Mouse (Mus musculus) stomach, embryonic 15.5 days (tissue): ENCODE measurements around the gene Ubfd1. TPM values are rescaled to one million over a fixed set of nuclear protein-coding genes. Genes with fewer than 3 reads are reported as not detected.

ENCODE experiments used
- ATAC-seq: fragments of 200-750 bp; cut with Nextera tagmentation; 2 replicates; pipeline ENCODE4 v1.8.0; 2017; ENCODE audit warnings: low read depth, moderate number of reproducible peaks, moderate TSS enrichment; ENCODE audit not compliant: insufficient read depth, low FRiP score
- H3K27ac ChIP-seq: fragments of 300-500 bp; sonication (generic); 2 replicates; pipeline ENCODE4 v1.5.1; 2015; ENCODE audit warnings: mild to moderate bottlenecking, inconsistent platforms
- H3K27me3 ChIP-seq: fragments of 300-500 bp; sonication (generic); replicated peaks from 2 replicates; pipeline ENCODE4 v1.6.1; 2015; ENCODE audit warnings: inconsistent platforms
- H3K36me3 ChIP-seq: fragments of 300-500 bp; sonication (generic); 2 replicates; pipeline ENCODE4 v1.6.1; 2015; ENCODE audit warnings: inconsistent platforms
- H3K4me1 ChIP-seq: fragments of 300-500 bp; sonication (generic); 2 replicates; pipeline ENCODE4 v1.6.1; 2015; ENCODE audit warnings: inconsistent platforms
- H3K4me2 ChIP-seq: fragments of 300-500 bp; sonication (generic); 2 replicates; pipeline ENCODE4 v1.6.1; 2015; ENCODE audit warnings: mild to moderate bottlenecking, inconsistent platforms
- H3K4me3 ChIP-seq: fragments of 300-500 bp; sonication (generic); replicated peaks from 2 replicates; pipeline ENCODE4 v1.5.1; 2015; ENCODE audit warnings: inconsistent platforms
- H3K9ac ChIP-seq: fragments of 300-500 bp; sonication (generic); 2 replicates; pipeline ENCODE4 v1.6.1; 2015; ENCODE audit warnings: inconsistent platforms
- H3K9me3 ChIP-seq: fragments of 300-500 bp; sonication (generic); 2 replicates; pipeline ENCODE4 v1.6.1; 2016; ENCODE audit warnings: inconsistent platforms
- WGBS: fragments of 180-500 bp; shearing (Covaris S2); methylation state at CpG from one replicate; pipeline ENCODE4 v1.1.7; 2015; 5-methylcytosine and 5-hydroxymethylcytosine counted together
- polyA plus RNA-seq: library from polyadenylated mRNA; unstranded; fragments of >200 nt; fragmentation: Nextera tagmentation; extraction: Ambion mirVana; gene quantifications from 2 replicates; pipeline ENCODE4 v1.2.1, GENCODE M21; 2015

Gene Ubfd1
- polyA plus RNA-seq: 60.2 and 63.2 TPM in 2 replicates

- ATAC-seq: peak; percentile 98
- peak within 1 kb of the TSS; percentile 61 for H3K4me2 ChIP-seq
- H3K9ac ChIP-seq: peak within 1 kb of the TSS; percentile 74
- no peaks in the 10 kb centered on the region for H3K27me3 ChIP-seq
- under 1% methylated on average over 57 of the region's 60 CpGs for WGBS
- H3K9me3 ChIP-seq: no peaks in the 10 kb centered on the region
- peaks cover 16% of the 10 kb centered on the region for H3K4me1 ChIP-seq
- peaks cover 16% of the 10 kb centered on the region for H3K36me3 ChIP-seq
- H3K27ac ChIP-seq: peak within 1 kb of the TSS; percentile 97
- H3K4me3 ChIP-seq: peak within 1 kb of the TSS; percentile 72
These were observed at the start of gene Ubfd1, which contains the start of gene Ears2 for GRCm38 (mm10) chr7:122066945-122067516. TSS of gene Ubfd1 (plus strand) at chr7:122067175. TSS of gene Ears2 (minus strand) at chr7:122067263.

DNA sequence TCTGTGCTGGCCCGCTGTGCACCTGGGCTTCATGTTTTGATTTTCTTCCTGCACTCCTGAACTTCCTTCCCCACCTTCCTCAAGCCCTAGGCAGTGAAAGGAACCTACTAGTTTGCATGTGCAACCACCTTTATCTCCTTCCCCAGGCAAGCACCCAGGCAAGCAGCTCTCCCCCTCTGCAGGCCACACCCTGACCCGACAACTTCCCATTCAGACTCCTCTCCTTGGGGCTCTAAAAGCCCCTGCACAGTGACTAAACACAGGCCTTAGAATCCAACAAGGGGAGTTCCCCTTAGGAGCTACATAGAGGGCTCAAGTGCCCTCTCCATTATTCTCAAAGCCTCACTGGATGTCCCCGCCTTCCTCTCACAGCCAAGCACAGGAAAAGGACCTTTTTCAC is 48.7 kb upstream of the Ubfd1 start:
- ATAC-seq: peak; percentile 30; the same call in 1 of the 2 replicates

DNA sequence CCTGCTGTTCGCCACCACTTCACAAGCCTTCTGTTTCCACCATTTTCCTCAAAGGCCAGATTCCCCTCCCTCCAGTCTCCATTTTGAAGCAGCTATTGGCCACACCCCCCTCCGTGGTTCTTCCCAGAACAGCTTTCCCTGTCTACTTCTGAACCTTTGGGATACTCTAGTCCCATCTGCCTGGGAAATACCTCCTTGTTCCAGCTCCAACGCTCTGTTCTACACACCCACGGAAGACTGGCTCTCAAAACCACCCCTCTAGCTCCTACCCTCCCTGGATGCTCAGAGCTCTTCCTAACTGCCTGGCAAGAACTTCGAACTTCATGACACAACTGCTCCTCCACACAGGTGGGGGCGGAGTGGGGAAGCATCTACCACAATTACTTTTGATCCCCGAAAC is 48.0 kb upstream of the Ubfd1 start:
- Histone ChIP-seq H3K4me1 (peaks cover 44% of the 10 kb centered on the region), H3K27me3 (no peaks in the 10 kb centered on the region), H3K36me3 (no peaks in the 10 kb centered on the region), H3K4me2 (peak overlapping the region; percentile 67), H3K9me3 (no peaks in the 10 kb centered on the region), H3K9ac (no peak overlapping the region), H3K4me3 (no peak overlapping the region), H3K27ac (peak overlapping the region; percentile 26; the same call in 1 of the 2 replicates)
- WGBS: 85% methylated on average over 7 of the region's 7 CpGs
- no peak for ATAC-seq

More for the DNA sequence above, 48.7 kb upstream of the Ubfd1 start:
- WGBS: 61% methylated on average over 3 of the region's 3 CpGs
- Histone ChIP-seq H3K9ac (no peak overlapping the region), H3K9me3 (no peaks in the 10 kb centered on the region), H3K27me3 (no peaks in the 10 kb centered on the region), H3K4me1 (peaks cover 44% of the 10 kb centered on the region), H3K4me2 (peak overlapping the region; percentile 25; the same call in 1 of the 2 replicates), H3K27ac (peak overlapping the region; percentile 26), H3K36me3 (no peaks in the 10 kb centered on the region), H3K4me3 (0 out of 2 replicates have a peak overlapping the region, but pooled peaks have one; percentile 2)

DNA sequence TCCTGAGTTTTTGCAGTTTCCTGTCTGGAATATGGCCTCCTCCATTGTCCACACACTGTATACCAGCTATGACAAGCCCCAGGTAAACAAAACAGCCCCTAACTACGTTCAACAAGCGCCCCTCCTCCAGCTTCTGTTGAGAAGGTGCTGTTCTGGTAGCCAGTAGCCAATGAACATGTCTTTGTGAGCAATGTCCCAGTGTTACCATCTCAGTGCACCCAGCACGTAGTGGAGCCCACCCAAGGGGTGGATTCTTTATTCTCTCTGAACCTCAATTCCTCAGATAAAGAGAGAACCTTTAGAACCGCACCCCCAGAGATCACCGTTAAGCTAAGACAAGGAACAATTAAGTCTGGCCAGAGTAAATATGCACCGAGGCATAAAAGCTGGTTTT is 46.7 kb upstream of the Ubfd1 start:
- Histone ChIP-seq H3K4me3 (peak overlapping the region; percentile 80), H3K9ac (peak overlapping the region; percentile 69), H3K27ac (peak overlapping the region; percentile 85), H3K9me3 (no peaks in the 10 kb centered on the region), H3K4me1 (peaks cover 36% of the 10 kb centered on the region), H3K27me3 (no peaks in the 10 kb centered on the region), H3K4me2 (peak overlapping the region; percentile 67), H3K36me3 (no peaks in the 10 kb centered on the region)
- peak; percentile 10; the same call in 1 of the 2 replicates for ATAC-seq
- WGBS: 2% methylated on average over 6 of the region's 6 CpGs

- ATAC-seq: peak; percentile 75
- WGBS: under 1% methylated on average over 50 of the region's 50 CpGs
These were observed 46.2 kb upstream of the Ubfd1 start, which contains the start of gene Gga2 for GRCm38 (mm10) chr7:122020667-122021354. TSS of gene Gga2 (minus strand) at chr7:122021222.

GRCm38 (mm10) chr7:122022131-122022530 is 44.8 kb upstream of the Ubfd1 start:
- 95% methylated on average over 2 of the region's 2 CpGs for WGBS
- H3K4me3 ChIP-seq: no peak overlapping the region
- H3K9ac ChIP-seq: no peak overlapping the region
- no peak overlapping the region for H3K4me2 ChIP-seq
- no peaks in the 10 kb centered on the region for H3K36me3 ChIP-seq
- H3K27me3 ChIP-seq: no peaks in the 10 kb centered on the region
- no peaks in the 10 kb centered on the region for H3K9me3 ChIP-seq
- no peak for ATAC-seq
- H3K4me1 ChIP-seq: peaks cover 23% of the 10 kb centered on the region
- H3K27ac ChIP-seq: no peak overlapping the region

More at GRCm38 (mm10) chr7:122020667-122021354, 46.2 kb upstream of the Ubfd1 start, which contains the start of gene Gga2:
- Histone ChIP-seq H3K4me1 (peaks cover 31% of the 10 kb centered on the region), H3K9me3 (no peaks in the 10 kb centered on the region), H3K9ac (peak within 1 kb of the TSS; percentile 69), H3K27me3 (no peaks in the 10 kb centered on the region), H3K36me3 (no peaks in the 10 kb centered on the region), H3K27ac (peak within 1 kb of the TSS; percentile 85), H3K4me3 (peak within 1 kb of the TSS; percentile 80), H3K4me2 (peak within 1 kb of the TSS; percentile 67)

GRCm38 (mm10) chr7:122033371-122033770 is 33.6 kb upstream of the Ubfd1 start:
- no peaks in the 10 kb centered on the region for H3K9me3 ChIP-seq
- H3K4me2 ChIP-seq: no peak overlapping the region
- H3K27ac ChIP-seq: no peak overlapping the region
- no peaks in the 10 kb centered on the region for H3K4me1 ChIP-seq
- 53% methylated on average over 3 of the region's 3 CpGs for WGBS
- H3K27me3 ChIP-seq: no peaks in the 10 kb centered on the region
- no peak overlapping the region for H3K9ac ChIP-seq
- no peak for ATAC-seq
- 0 out of 2 replicates have a peak, but pooled peaks cover 5% of the 10 kb centered on the region for H3K36me3 ChIP-seq
- no peak overlapping the region for H3K4me3 ChIP-seq

DNA sequence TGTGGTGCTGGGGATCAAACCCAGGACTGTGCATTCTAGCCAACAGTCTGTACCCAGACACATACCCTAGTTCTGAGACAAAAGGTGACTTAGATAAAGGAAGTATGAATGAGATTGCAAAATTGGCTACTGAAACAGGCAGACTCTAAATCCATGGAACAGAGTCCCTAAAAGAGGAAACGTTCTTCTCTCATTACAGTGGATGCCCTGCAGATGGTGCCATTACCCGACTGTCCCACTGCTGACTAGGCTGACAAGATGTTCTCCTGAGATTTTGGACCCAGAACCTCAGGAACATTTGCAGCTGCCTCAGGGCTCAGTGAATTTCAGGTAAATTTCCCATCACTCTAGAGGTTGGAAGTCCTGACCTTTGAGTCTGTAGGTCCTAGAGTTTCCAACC is 32.6 kb upstream of the Ubfd1 start:
- no peak overlapping the region for H3K4me2 ChIP-seq
- H3K4me1 ChIP-seq: no peaks in the 10 kb centered on the region
- 33% methylated on average over 2 of the region's 2 CpGs for WGBS
- H3K9ac ChIP-seq: no peak overlapping the region
- no peaks in the 10 kb centered on the region for H3K9me3 ChIP-seq
- ATAC-seq: no peak
- H3K27me3 ChIP-seq: no peaks in the 10 kb centered on the region
- H3K27ac ChIP-seq: no peak overlapping the region
- no peak overlapping the region for H3K4me3 ChIP-seq
- 0 out of 2 replicates have a peak, but pooled peaks cover 10% of the 10 kb centered on the region for H3K36me3 ChIP-seq

GRCm38 (mm10) chr7:122044106-122044505 is 22.9 kb upstream of the Ubfd1 start:
- H3K27ac ChIP-seq: no peak overlapping the region
- no peak for ATAC-seq
- H3K9me3 ChIP-seq: no peaks in the 10 kb centered on the region
- no peaks in the 10 kb centered on the region for H3K27me3 ChIP-seq
- 85% methylated on average over 8 of the region's 8 CpGs for WGBS
- H3K4me1 ChIP-seq: no peaks in the 10 kb centered on the region
- no peak overlapping the region for H3K4me2 ChIP-seq
- peaks cover 8% of the 10 kb centered on the region; the same call in 1 of the 2 replicates for H3K36me3 ChIP-seq
- no peak overlapping the region for H3K4me3 ChIP-seq
- no peak overlapping the region for H3K9ac ChIP-seq

DNA sequence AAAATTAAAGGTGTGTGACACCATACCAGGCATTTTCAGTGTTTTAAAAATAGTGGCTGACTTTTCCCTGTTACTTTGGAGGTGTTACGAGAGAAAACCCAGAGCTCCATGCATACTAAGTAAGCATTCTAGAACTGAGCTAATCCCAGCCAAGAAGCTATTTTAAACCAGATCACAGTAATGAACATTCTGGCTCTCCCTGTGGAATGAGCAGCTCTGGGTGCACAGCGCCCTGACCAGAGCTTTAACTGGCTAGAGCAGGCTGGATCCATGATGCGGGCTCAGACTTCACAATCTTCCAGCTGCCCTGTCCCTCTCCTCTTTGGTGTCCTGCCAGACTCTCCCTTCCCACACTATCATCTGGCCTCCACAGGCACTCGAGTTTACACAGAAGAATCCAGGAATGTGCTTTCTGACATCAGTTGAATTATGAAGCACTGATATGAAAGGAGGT is 21.8 kb upstream of the Ubfd1 start:
- H3K27ac ChIP-seq: peak overlapping the region; percentile 45; the same call in 1 of the 2 replicates
- peaks cover 8% of the 10 kb centered on the region; the same call in 1 of the 2 replicates for H3K36me3 ChIP-seq
- no peaks in the 10 kb centered on the region for H3K27me3 ChIP-seq
- H3K9ac ChIP-seq: no peak overlapping the region
- H3K4me3 ChIP-seq: no peak overlapping the region
- no peaks in the 10 kb centered on the region for H3K9me3 ChIP-seq
- 72% methylated on average over 4 of the region's 4 CpGs for WGBS
- H3K4me1 ChIP-seq: no peaks in the 10 kb centered on the region
- H3K4me2 ChIP-seq: no peak overlapping the region
- ATAC-seq: peak; percentile 37; the same call in 1 of the 2 replicates

- WGBS: 80% methylated on average over 1 of the region's 1 CpGs
- H3K9ac ChIP-seq: no peak overlapping the region
- H3K4me2 ChIP-seq: no peak overlapping the region
- H3K27me3 ChIP-seq: no peaks in the 10 kb centered on the region
- no peaks in the 10 kb centered on the region for H3K9me3 ChIP-seq
- peak overlapping the region; percentile 45; the same call in 1 of the 2 replicates for H3K27ac ChIP-seq
- no peak overlapping the region for H3K4me3 ChIP-seq
- no peak for ATAC-seq
- H3K4me1 ChIP-seq: no peaks in the 10 kb centered on the region
- peaks cover 8% of the 10 kb centered on the region; the same call in 1 of the 2 replicates for H3K36me3 ChIP-seq
These were observed 21.3 kb upstream of the Ubfd1 start for GRCm38 (mm10) chr7:122045711-122046110.

GRCm38 (mm10) chr7:122046813-122047212 is 20.2 kb upstream of the Ubfd1 start:
- Histone ChIP-seq H3K4me2 (no peak overlapping the region), H3K9ac (no peak overlapping the region), H3K27ac (0 out of 2 replicates have a peak overlapping the region, but pooled peaks have one; percentile 3), H3K9me3 (no peaks in the 10 kb centered on the region), H3K36me3 (peaks cover 8% of the 10 kb centered on the region), H3K4me1 (no peaks in the 10 kb centered on the region), H3K4me3 (no peak overlapping the region), H3K27me3 (no peaks in the 10 kb centered on the region)
- ATAC-seq: no peak
- whole genome bisulfite sequencing: 69% methylated on average over 2 of the region's 2 CpGs
